Mouse (Mus musculus) midbrain, embryonic 14.5 days (tissue): ENCODE data around the gene Slc9a2. TPM values are rescaled to one million over a fixed set of nuclear protein-coding genes. Genes with fewer than 3 reads are reported as not detected.

Experiments used
- ATAC-seq: fragments of 200-750 bp; cut with Nextera tagmentation; 2 replicates; pipeline ENCODE4 v1.8.0; 2017; ENCODE audit warnings: moderate number of reproducible peaks, moderate library complexity; ENCODE audit not compliant: low FRiP score, low TSS enrichment
- DNase-seq: peaks from one replicate; pipeline ENCODE4 v3.0.0-alpha.2; 2015
- H3K27ac ChIP-seq: fragments of 300-500 bp; sonication (generic); replicated peaks from 2 replicates; pipeline ENCODE4 v1.5.1; 2014; ENCODE audit warnings: mild to moderate bottlenecking, low read depth, low read length, moderate library complexity
- H3K27me3 ChIP-seq: fragments of 300-500 bp; sonication (generic); 2 replicates; pipeline ENCODE4 v1.6.1; 2014; ENCODE audit warnings: low read length, control low read depth, mixed read lengths; ENCODE audit not compliant: control insufficient read depth, insufficient read depth
- H3K36me3 ChIP-seq: fragments of 300-500 bp; sonication (generic); 2 replicates; pipeline ENCODE4 v1.6.1; 2014; ENCODE audit warnings: low read length, control low read depth; ENCODE audit not compliant: control insufficient read depth, insufficient read depth
- H3K4me1 ChIP-seq: fragments of 300-500 bp; sonication (generic); 2 replicates; pipeline ENCODE4 v1.6.1; 2014; ENCODE audit warnings: mild to moderate bottlenecking, antibody characterized with exemption, low read length, control low read depth; ENCODE audit not compliant: control insufficient read depth, insufficient read depth
- H3K4me2 ChIP-seq: fragments of 300-500 bp; sonication (generic); 2 replicates; pipeline ENCODE4 v1.6.1; 2014; ENCODE audit warnings: mild to moderate bottlenecking, low read length, moderate library complexity
- H3K4me3 ChIP-seq: fragments of 300-500 bp; sonication (generic); replicated peaks from 2 replicates; pipeline ENCODE4 v1.5.1; 2014; ENCODE audit warnings: low read depth, low read length
- H3K9ac ChIP-seq: fragments of 300-500 bp; sonication (generic); replicated peaks from 2 replicates; pipeline ENCODE4 v1.6.1; 2014; ENCODE audit warnings: mild to moderate bottlenecking, low read length, moderate library complexity
- H3K9me3 ChIP-seq: fragments of 300-500 bp; sonication (generic); 2 replicates; pipeline ENCODE4 v1.6.1; 2016; ENCODE audit warnings: low read length, control low read depth, mixed read lengths; ENCODE audit not compliant: control insufficient read depth
- WGBS: fragments of 180-500 bp; shearing (Covaris S2); extraction: QIAGEN DNeasy Blood & Tissue Kit; methylation state at CpG from one replicate; pipeline ENCODE4 v1.1.7; 2014; 5-methylcytosine and 5-hydroxymethylcytosine counted together
- polyA plus RNA-seq: library from polyadenylated mRNA; unstranded; fragments of >200 nt; fragmentation: Nextera tagmentation; extraction: Ambion mirVana; gene quantifications from 2 replicates; pipeline ENCODE4 v1.2.1, GENCODE M21; 2014

Slc9a2 gene
- polyA plus RNA-seq, 1 experiment from 2014 or later = 0.05 TPM

- Histone ChIP-seq H3K9me3 (no peaks in the 10 kb centered on the region), H3K9ac (peak overlapping the region; percentile 60), H3K27me3 (peaks cover 48% of the 10 kb centered on the region), H3K27ac (no peak overlapping the region), H3K4me2 (peak overlapping the region; percentile 99), H3K4me1 (peaks cover 12% of the 10 kb centered on the region; the same call in 1 of the 2 replicates), H3K4me3 (peak overlapping the region; percentile 63), H3K36me3 (no peaks in the 10 kb centered on the region)
- ATAC-seq (no peak; the same call in none of the 2 replicates), DNase-seq (peak; percentile 61)
- WGBS = 3% methylated on average over 44 of the region's 44 CpGs
Measured at GRCm38 (mm10) chr1:40681699-40682510, 1.5 kb downstream of the Slc9a2 start.

- ATAC-seq = no peak
- H3K4me3 ChIP-seq = no peak overlapping the region
- no peak overlapping the region for H3K4me2 ChIP-seq
- no peaks in the 10 kb centered on the region for H3K9me3 ChIP-seq
- no peak overlapping the region for H3K27ac ChIP-seq
- whole genome bisulfite sequencing = 88% methylated on average over 13 of the region's 13 CpGs
- no peaks in the 10 kb centered on the region for H3K4me1 ChIP-seq
- H3K9ac ChIP-seq = no peak overlapping the region
- DNase-seq = no peak
- no peaks in the 10 kb centered on the region for H3K36me3 ChIP-seq
- H3K27me3 ChIP-seq = no peaks in the 10 kb centered on the region
Measured at GRCm38 (mm10) chr1:40694296-40694695, 13.9 kb downstream of the Slc9a2 start.

- no peak for DNase-seq
- no peaks in the 10 kb centered on the region for H3K9me3 ChIP-seq
- H3K4me3 ChIP-seq = no peak overlapping the region
- H3K9ac ChIP-seq = no peak overlapping the region
- no peak overlapping the region for H3K4me2 ChIP-seq
- no peaks in the 10 kb centered on the region for H3K36me3 ChIP-seq
- no peak for ATAC-seq
- no peaks in the 10 kb centered on the region for H3K27me3 ChIP-seq
- H3K4me1 ChIP-seq = no peaks in the 10 kb centered on the region
- 93% methylated on average over 3 of the region's 3 CpGs for WGBS
- H3K27ac ChIP-seq = no peak overlapping the region
Measured at GRCm38 (mm10) chr1:40696436-40696835, 16.1 kb downstream of the Slc9a2 start.

- H3K9ac ChIP-seq = no peak overlapping the region
- no peaks in the 10 kb centered on the region for H3K4me1 ChIP-seq
- ATAC-seq = no peak
- no peak overlapping the region for H3K4me2 ChIP-seq
- no peak overlapping the region for H3K4me3 ChIP-seq
- no peak for DNase-seq
- no peak overlapping the region for H3K27ac ChIP-seq
- no peaks in the 10 kb centered on the region for H3K27me3 ChIP-seq
- 89% methylated on average over 4 of the region's 4 CpGs for WGBS
- H3K36me3 ChIP-seq = no peaks in the 10 kb centered on the region
- H3K9me3 ChIP-seq = no peaks in the 10 kb centered on the region
Measured at GRCm38 (mm10) chr1:40705099-40705498, 24.7 kb downstream of the Slc9a2 start.

GRCm38 (mm10) chr1:40714950-40715349 lies 34.6 kb downstream of the Slc9a2 start:
- Histone ChIP-seq H3K4me1 (no peaks in the 10 kb centered on the region), H3K4me3 (no peak overlapping the region), H3K27ac (no peak overlapping the region), H3K4me2 (no peak overlapping the region), H3K27me3 (no peaks in the 10 kb centered on the region), H3K36me3 (no peaks in the 10 kb centered on the region), H3K9ac (no peak overlapping the region), H3K9me3 (no peaks in the 10 kb centered on the region)
- DNase-seq = no peak
- WGBS = 83% methylated on average over 9 of the region's 9 CpGs
- no peak for ATAC-seq

- no peak for DNase-seq
- Histone ChIP-seq H3K9me3 (no peaks in the 10 kb centered on the region), H3K4me2 (no peak overlapping the region), H3K4me1 (no peaks in the 10 kb centered on the region), H3K27ac (no peak overlapping the region), H3K36me3 (no peaks in the 10 kb centered on the region), H3K4me3 (no peak overlapping the region), H3K9ac (no peak overlapping the region), H3K27me3 (no peaks in the 10 kb centered on the region)
- 87% methylated on average over 10 of the region's 10 CpGs for WGBS
- no peak for ATAC-seq
Measured at GRCm38 (mm10) chr1:40726051-40726450, 45.7 kb downstream of the Slc9a2 start.

- no peak overlapping the region for H3K9ac ChIP-seq
- no peak for DNase-seq
- H3K9me3 ChIP-seq = no peaks in the 10 kb centered on the region
- H3K4me2 ChIP-seq = no peak overlapping the region
- no peaks in the 10 kb centered on the region for H3K27me3 ChIP-seq
- no peaks in the 10 kb centered on the region for H3K36me3 ChIP-seq
- no peak for ATAC-seq
- WGBS = 90% methylated on average over 7 of the region's 7 CpGs
- no peak overlapping the region for H3K27ac ChIP-seq
- no peaks in the 10 kb centered on the region for H3K4me1 ChIP-seq
- no peak overlapping the region for H3K4me3 ChIP-seq
Measured at GRCm38 (mm10) chr1:40727404-40727803, 47.0 kb downstream of the Slc9a2 start.

GRCm38 (mm10) chr1:40728636-40729035 lies 48.3 kb downstream of the Slc9a2 start:
- 100% methylated on average over 1 of the region's 1 CpGs for WGBS
- Histone ChIP-seq H3K9me3 (no peaks in the 10 kb centered on the region), H3K36me3 (no peaks in the 10 kb centered on the region), H3K4me1 (no peaks in the 10 kb centered on the region), H3K4me3 (no peak overlapping the region), H3K9ac (no peak overlapping the region), H3K27me3 (no peaks in the 10 kb centered on the region), H3K4me2 (no peak overlapping the region), H3K27ac (no peak overlapping the region)
- DNase-seq (no peak), ATAC-seq (no peak)

- H3K27me3 ChIP-seq = no peaks in the 10 kb centered on the region
- no peaks in the 10 kb centered on the region for H3K4me1 ChIP-seq
- no peaks in the 10 kb centered on the region for H3K9me3 ChIP-seq
- WGBS = 89% methylated on average over 8 of the region's 8 CpGs
- DNase-seq = no peak
- no peak overlapping the region for H3K9ac ChIP-seq
- no peak overlapping the region for H3K4me3 ChIP-seq
- no peak overlapping the region for H3K4me2 ChIP-seq
- no peak overlapping the region for H3K27ac ChIP-seq
- H3K36me3 ChIP-seq = no peaks in the 10 kb centered on the region
- no peak for ATAC-seq
Measured at GRCm38 (mm10) chr1:40737671-40738070, 57.3 kb downstream of the Slc9a2 start.
